Mouse (Mus musculus) testis, adult 2 months (tissue): ENCODE measurements at regions not wholly inside any gene's neighbourhood (a gene's known extent, or its start where the extent isn't known, plus 50 kb on each side); places are given as distances from the start of the nearest gene placed in this dataset.

Experiments
- H3K27ac ChIP-seq: fragments of 200-500 bp; 2 replicates; pipeline ENCODE4 v1.5.1; 2012; ENCODE audit warnings: low read depth, low read length; ENCODE audit not compliant: control insufficient read depth, insufficient read depth
- H3K27me3 ChIP-seq: fragments of 200-500 bp; 2 replicates; pipeline ENCODE4 v1.6.1; 2012; ENCODE audit warnings: mild to moderate bottlenecking, low read length, moderate library complexity; ENCODE audit not compliant: control insufficient read depth, insufficient read depth
- H3K36me3 ChIP-seq: fragments of 200-500 bp; 2 replicates; pipeline ENCODE4 v1.6.1; 2012; ENCODE audit warnings: mild to moderate bottlenecking, low read length; ENCODE audit not compliant: control insufficient read depth, insufficient read depth
- H3K4me1 ChIP-seq: fragments of 200-500 bp; 2 replicates; pipeline ENCODE4 v1.6.1; 2012; ENCODE audit warnings: low read length; ENCODE audit not compliant: control insufficient read depth, insufficient read depth
- H3K4me3 ChIP-seq: fragments of 200-500 bp; 2 replicates; pipeline ENCODE4 v1.5.1; 2012; ENCODE audit warnings: low read depth, mild to moderate bottlenecking, low read length, moderate library complexity, mixed read lengths; ENCODE audit not compliant: control insufficient read depth
- CTCF ChIP-seq: fragments of 200-500 bp; IDR thresholded peaks from 2 replicates; pipeline ENCODE4 v1.5.1; 2012; ENCODE audit warnings: low read depth, mild to moderate bottlenecking, inconsistent platforms, low read length, moderate library complexity; ENCODE audit not compliant: control insufficient read depth, insufficient read depth, insufficient replicate concordance
- POLR2A ChIP-seq: fragments of 200-500 bp; IDR thresholded peaks from 2 replicates; pipeline ENCODE4 v1.6.1; 2012; ENCODE audit warnings: low read depth, mild to moderate bottlenecking, inconsistent platforms, low read length, moderate library complexity; ENCODE audit not compliant: control insufficient read depth

- peaks cover 7% of the 10 kb centered on the region for H3K4me1 ChIP-seq
- TF ChIP-seq POLR2A (no peak), CTCF (no peak)
These were observed 51.4 kb upstream of the Mpp6 start for GRCm38 (mm10) chr6:50058596-50058995.

GRCm38 (mm10) chr6:50059917-50060316 lies 50.1 kb upstream of the Mpp6 start:
- TF ChIP-seq CTCF: no peak
- no peak for TF ChIP-seq POLR2A
- H3K4me1 ChIP-seq: no peaks in the 10 kb centered on the region
- no peak overlapping the region for H3K27ac ChIP-seq
- H3K4me3 ChIP-seq: no peak overlapping the region
- no peaks in the 10 kb centered on the region for H3K27me3 ChIP-seq
- no peaks in the 10 kb centered on the region for H3K36me3 ChIP-seq

More at GRCm38 (mm10) chr6:50058596-50058995, 51.4 kb upstream of the Mpp6 start:
- H3K36me3 ChIP-seq: no peaks in the 10 kb centered on the region
- H3K27me3 ChIP-seq: no peaks in the 10 kb centered on the region
- no peak overlapping the region for H3K27ac ChIP-seq
- peak overlapping the region; percentile 4; the same call in 1 of the 2 replicates for H3K4me3 ChIP-seq
